Mouse (Mus musculus) testis, adult 2 months (tissue): ENCODE data around the gene Necap1.

ENCODE experiments used
- CTCF ChIP-seq: fragments of 200-500 bp; IDR thresholded peaks from 2 replicates; pipeline ENCODE4 v1.5.1; 2012; ENCODE audit warnings: low read depth, mild to moderate bottlenecking, inconsistent platforms, low read length, moderate library complexity; ENCODE audit not compliant: control insufficient read depth, insufficient read depth, insufficient replicate concordance
- POLR2A ChIP-seq: fragments of 200-500 bp; IDR thresholded peaks from 2 replicates; pipeline ENCODE4 v1.6.1; 2012; ENCODE audit warnings: low read depth, mild to moderate bottlenecking, inconsistent platforms, low read length, moderate library complexity; ENCODE audit not compliant: control insufficient read depth

- TF ChIP-seq POLR2A (no peak), CTCF (no peak)
These were observed 21.6 kb upstream of the Necap1 start for GRCm38 (mm10) chr6:122852696-122853095.
